Mouse (Mus musculus) midbrain, embryonic 13.5 days (tissue): ENCODE results near the gene Wdr12. TPM values are rescaled to one million over a fixed set of nuclear protein-coding genes. Genes with fewer than 3 reads are reported as not detected.
A peak's percentile ranks its signal among the peaks of the same experiment; 100 is the strongest.
"Not testable (repeated sequence)": the region's sequence is repeated elsewhere in the genome, so short reads cannot be mapped to it uniquely, and the experiment has no call there.

Experiments
- ATAC-seq: fragments of 200-750 bp; cut with Nextera tagmentation; 2 replicates; pipeline ENCODE4 v1.8.0; 2017; ENCODE audit warnings: mild to moderate bottlenecking, moderate TSS enrichment, moderate library complexity
- H3K27ac ChIP-seq: fragments of 300-500 bp; sonication (generic); 2 replicates; pipeline ENCODE4 v1.5.1; 2015; ENCODE audit warnings: inconsistent platforms, mild to moderate bottlenecking, moderate library complexity
- H3K27me3 ChIP-seq: fragments of 300-500 bp; sonication (generic); 2 replicates; pipeline ENCODE4 v1.6.1; 2015; ENCODE audit warnings: mild to moderate bottlenecking, inconsistent platforms
- H3K36me3 ChIP-seq: fragments of 300-500 bp; sonication (generic); 2 replicates; pipeline ENCODE4 v1.6.1; 2015; ENCODE audit warnings: mild to moderate bottlenecking, inconsistent platforms
- H3K4me1 ChIP-seq: fragments of 300-500 bp; sonication (generic); replicated peaks from 2 replicates; pipeline ENCODE4 v1.6.1; 2015; ENCODE audit warnings: inconsistent platforms
- H3K4me2 ChIP-seq: fragments of 300-500 bp; sonication (generic); replicated peaks from 2 replicates; pipeline ENCODE4 v1.6.1; 2015; ENCODE audit warnings: moderate library complexity, mild to moderate bottlenecking, inconsistent platforms
- H3K4me3 ChIP-seq: fragments of 300-500 bp; sonication (generic); replicated peaks from 2 replicates; pipeline ENCODE4 v1.5.1; 2015; ENCODE audit warnings: mild to moderate bottlenecking, inconsistent platforms
- H3K9ac ChIP-seq: fragments of 300-500 bp; sonication (generic); replicated peaks from 2 replicates; pipeline ENCODE4 v1.6.1; 2015; ENCODE audit warnings: mild to moderate bottlenecking, inconsistent platforms
- H3K9me3 ChIP-seq: fragments of 300-500 bp; sonication (generic); 2 replicates; pipeline ENCODE4 v1.6.1; 2016; ENCODE audit warnings: mild to moderate bottlenecking, inconsistent platforms
- WGBS: fragments of 180-500 bp; shearing (Covaris S2); methylation state at CpG from one replicate; pipeline ENCODE4 v1.1.7; 2015; 5-methylcytosine and 5-hydroxymethylcytosine counted together
- polyA plus RNA-seq: library from polyadenylated mRNA; unstranded; fragments of >200 nt; fragmentation: Nextera tagmentation; extraction: Ambion mirVana; gene quantifications from 2 replicates; pipeline ENCODE4 v1.2.1, GENCODE M21; 2015

Wdr12 gene
- polyA plus RNA-seq, 1 experiment from 2014 or later: 43.8 TPM

- H3K27ac ChIP-seq: no peak overlapping the region
- H3K4me1 ChIP-seq: no peaks in the 10 kb centered on the region
- no peaks in the 10 kb centered on the region for H3K27me3 ChIP-seq
- WGBS: 87% methylated on average over 3 of the region's 3 CpGs
- H3K36me3 ChIP-seq: no peaks in the 10 kb centered on the region
- no peak for ATAC-seq
- no peak overlapping the region for H3K9ac ChIP-seq
- no peak overlapping the region for H3K4me3 ChIP-seq
- no peak overlapping the region for H3K4me2 ChIP-seq
- no peaks in the 10 kb centered on the region for H3K9me3 ChIP-seq
Measured at GRCm38 (mm10) chr1:60056310-60056709, 42.1 kb downstream of the Wdr12 start.

DNA sequence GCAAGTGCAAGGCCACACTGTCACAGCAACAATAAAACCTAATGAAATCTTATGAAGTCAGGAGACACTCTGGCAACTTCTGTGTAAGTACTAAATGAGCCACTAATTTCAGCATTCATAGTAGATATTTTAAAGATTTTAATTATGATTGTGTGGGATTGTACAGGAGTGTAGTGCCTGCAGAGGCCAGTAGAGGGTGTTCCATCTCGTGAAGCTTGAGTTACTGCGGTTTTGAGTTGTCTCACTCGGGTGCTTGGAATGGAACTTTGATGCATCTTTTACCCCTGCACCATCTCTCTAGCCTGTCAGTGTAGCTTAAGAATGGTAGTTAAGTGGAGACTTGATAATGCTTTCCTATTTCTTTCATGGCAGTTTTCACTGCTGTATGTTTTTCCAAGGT is 43.8 kb downstream of the Wdr12 start:
- H3K9ac ChIP-seq: no peak overlapping the region
- no peaks in the 10 kb centered on the region for H3K9me3 ChIP-seq

GRCm38 (mm10) chr1:60047481-60047880 is 51.0 kb downstream of the Wdr12 start:
- not testable (repeated sequence) for H3K4me1 ChIP-seq, H3K9me3 ChIP-seq, H3K27ac ChIP-seq, ATAC-seq, H3K27me3 ChIP-seq, H3K4me2 ChIP-seq, H3K36me3 ChIP-seq, H3K4me3 ChIP-seq, H3K9ac ChIP-seq
- WGBS: 96% methylated on average over 5 of the region's 5 CpGs

More for the DNA sequence above, 43.8 kb downstream of the Wdr12 start:
- H3K4me2 ChIP-seq: no peak overlapping the region
- no peak for ATAC-seq
- 45% methylated on average over 3 of the region's 3 CpGs for WGBS
- H3K27ac ChIP-seq: no peak overlapping the region
- H3K4me1 ChIP-seq: no peaks in the 10 kb centered on the region
- no peaks in the 10 kb centered on the region for H3K36me3 ChIP-seq
- no peak overlapping the region for H3K4me3 ChIP-seq
- H3K27me3 ChIP-seq: no peaks in the 10 kb centered on the region

DNA sequence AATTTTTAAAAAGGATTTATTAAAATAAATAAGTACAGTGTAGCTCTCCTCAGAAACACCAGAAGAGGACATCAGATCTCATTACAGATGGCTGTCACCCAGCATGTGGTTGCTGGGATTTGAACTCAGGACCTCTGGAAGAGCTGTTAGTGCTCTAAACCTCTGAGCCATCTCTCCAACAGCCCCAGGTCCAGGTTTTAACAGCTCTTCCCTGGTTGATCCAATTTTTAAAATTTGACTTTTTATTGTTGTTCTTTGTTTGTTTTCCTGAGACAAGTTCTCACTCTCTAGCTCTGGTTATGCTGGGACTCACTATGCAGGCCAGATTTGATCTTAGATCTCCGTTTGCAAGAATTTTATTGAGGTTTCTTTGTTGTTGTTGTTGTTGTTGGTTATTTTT is 53.9 kb downstream of the Wdr12 start:
- no peak overlapping the region for H3K4me3 ChIP-seq

DNA sequence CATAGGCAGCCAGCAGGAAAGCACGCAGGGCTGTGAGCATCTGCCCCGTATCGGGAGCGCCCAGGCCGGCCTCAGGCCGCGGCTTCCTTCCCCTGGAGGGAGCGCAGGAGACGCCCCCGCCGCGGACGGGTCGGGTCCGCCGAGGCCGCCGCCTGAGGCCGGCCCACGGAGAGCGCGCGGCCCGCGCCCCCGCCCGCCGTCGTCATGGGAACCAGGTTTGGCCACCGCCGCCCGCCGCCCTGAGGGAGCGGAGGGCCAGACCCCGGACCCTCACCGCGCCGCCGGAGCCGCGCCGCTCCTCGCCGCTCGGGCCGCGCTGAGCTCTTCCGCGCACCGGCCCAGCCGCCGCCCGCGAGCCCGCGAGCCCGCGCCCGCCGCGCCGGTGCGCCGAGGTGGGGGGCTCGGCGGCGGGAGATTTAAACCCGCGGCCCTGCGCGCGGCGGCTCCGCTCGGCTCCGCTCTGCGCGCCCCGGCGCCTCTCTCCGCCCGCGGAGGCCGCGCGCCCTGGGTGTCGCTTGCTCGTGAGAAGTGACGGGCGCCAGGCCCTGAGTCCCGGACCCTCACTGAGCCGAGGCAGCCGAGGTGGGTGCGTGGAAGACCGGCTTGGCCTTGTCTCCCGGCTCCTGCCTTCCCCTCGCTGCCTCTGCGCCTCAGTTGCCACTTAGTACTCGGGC is 55.5 kb downstream of the Wdr12 start, which contains the start of gene Ica1l:
Ica1l (minus strand) TSS at position 389 of the 674 bp plus-strand sequence.
- H3K9ac ChIP-seq: peak within 1 kb of the TSS; percentile 83

More for the DNA sequence above, 53.9 kb downstream of the Wdr12 start:
- Histone ChIP-seq H3K9me3 (no peaks in the 10 kb centered on the region), H3K4me2 (no peak overlapping the region), H3K36me3 (no peaks in the 10 kb centered on the region), H3K4me1 (no peaks in the 10 kb centered on the region), H3K9ac (no peak overlapping the region), H3K27ac (no peak overlapping the region), H3K27me3 (peaks cover 15% of the 10 kb centered on the region)
- no peak for ATAC-seq
- WGBS: 84% methylated on average over 1 of the region's 1 CpGs

DNA sequence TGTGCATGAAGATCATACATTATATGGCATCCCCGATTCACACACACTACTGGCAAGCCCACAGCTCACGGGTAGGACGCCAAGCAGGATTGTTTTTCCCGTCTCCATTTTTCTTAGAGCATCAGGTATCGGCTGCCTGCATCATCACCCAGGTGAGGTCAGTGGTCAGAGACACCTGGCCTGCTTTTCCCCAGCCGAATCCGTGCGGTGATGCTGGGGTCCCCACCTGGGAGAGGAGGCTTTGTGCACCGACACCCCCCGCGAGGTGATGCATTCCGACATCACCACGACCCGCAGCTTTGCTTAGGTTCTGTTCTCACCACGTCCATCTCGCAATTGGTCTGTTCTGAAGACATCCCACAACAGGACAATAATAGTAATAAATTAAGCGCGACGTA is 56.0 kb downstream of the Wdr12 start:
- H3K27me3 ChIP-seq: peaks cover 15% of the 10 kb centered on the region
- H3K9ac ChIP-seq: peak overlapping the region; percentile 83
- peak overlapping the region; percentile 84 for H3K4me2 ChIP-seq
- H3K4me3 ChIP-seq: peak overlapping the region; percentile 75
- no peak for ATAC-seq
- H3K9me3 ChIP-seq: no peaks in the 10 kb centered on the region
- no peaks in the 10 kb centered on the region for H3K36me3 ChIP-seq
- WGBS: 2% methylated on average over 19 of the region's 19 CpGs
- peak overlapping the region; percentile 75 for H3K27ac ChIP-seq
- no peaks in the 10 kb centered on the region for H3K4me1 ChIP-seq

More for the DNA sequence above, 55.5 kb downstream of the Wdr12 start, which contains the start of gene Ica1l:
- H3K27ac ChIP-seq: peak within 1 kb of the TSS; percentile 75
- ATAC-seq: peak; percentile 96
- H3K27me3 ChIP-seq: peaks cover 15% of the 10 kb centered on the region
- no peaks in the 10 kb centered on the region for H3K36me3 ChIP-seq
- H3K4me3 ChIP-seq: peak within 1 kb of the TSS; percentile 75
- peak within 1 kb of the TSS; percentile 84 for H3K4me2 ChIP-seq
- H3K4me1 ChIP-seq: no peaks in the 10 kb centered on the region
- WGBS: under 1% methylated on average over 78 of the region's 99 CpGs
- H3K9me3 ChIP-seq: no peaks in the 10 kb centered on the region

DNA sequence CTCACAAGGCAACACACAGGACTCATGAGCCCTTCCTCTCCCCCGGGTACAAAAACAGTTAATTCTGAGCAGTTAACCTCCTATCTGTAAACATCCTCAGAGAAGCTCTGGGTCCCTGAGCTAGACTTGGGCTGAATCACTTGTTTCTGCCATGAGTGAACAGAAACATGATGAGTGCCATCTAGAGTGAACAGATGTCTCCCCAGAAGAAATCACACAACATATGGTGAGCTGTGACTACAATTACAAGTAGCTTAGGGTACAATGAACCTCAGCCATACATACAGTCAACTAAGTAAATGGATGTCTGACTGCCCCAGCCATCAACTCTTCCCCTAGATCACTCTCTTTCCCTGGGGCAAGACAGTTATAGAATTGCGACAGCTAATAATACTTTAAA is 63.4 kb downstream of the Wdr12 start:
- 93% methylated on average over 2 of the region's 2 CpGs for WGBS
- no peak for ATAC-seq
- H3K27ac ChIP-seq: no peak overlapping the region

More for the DNA sequence above, 63.4 kb downstream of the Wdr12 start:
- Histone ChIP-seq H3K4me1 (no peaks in the 10 kb centered on the region), H3K9ac (no peak overlapping the region), H3K27me3 (no peaks in the 10 kb centered on the region), H3K36me3 (no peaks in the 10 kb centered on the region), H3K9me3 (no peaks in the 10 kb centered on the region), H3K4me2 (no peak overlapping the region), H3K4me3 (no peak overlapping the region)

Other genes with a start within 250 kb of the Wdr12 start
- gene Fam117b, start 185.6 kb downstream of the Wdr12 start, polyA plus RNA-seq: 27.6 and 29.1 TPM in 2 replicates
- 19.7 and 20.2 TPM in 2 replicates for gene Ica1l, start 55.5 kb downstream of the Wdr12 start, polyA plus RNA-seq
- 8.5 and 9.0 TPM in 2 replicates for gene Carf, start 398 bp downstream of the Wdr12 start, polyA plus RNA-seq
- 9.4 and 10.3 TPM in 2 replicates for gene Nbeal1, start 82.0 kb upstream of the Wdr12 start, polyA plus RNA-seq
- gene Cyp20a1, start 244.7 kb upstream of the Wdr12 start, polyA plus RNA-seq: 14.5 and 16.1 TPM in 2 replicates